22 mouse cellular contexts compared by ENCODE assay signal in genomic region chr11:102565741-102566140, GRCm38 (mm10). TPM values are rescaled to one million over a fixed set of nuclear protein-coding genes. Genes with fewer than 3 reads are reported as not detected.
DNase-seq lines count a peak whose midpoint lies in the region; ATAC-seq and TF ChIP-seq lines count a peak whose summit lies in the region.
"Had no signal": no experiment of that assay in that cellular context is flagged by ENCODE, and none has a peak within 500 bp of the region (broad histone marks: within the 10 kb centered on the region; RNA-seq: fewer than 3 reads in every experiment).

No protein-coding gene starts in this region.

- H3K36me3 ChIP-seq in heart, embryonic 10.5 days: no peaks in the 10 kb centered on the region
- H3K36me3 ChIP-seq in heart, adult 2 months (ENCODE audit: control insufficient read depth, insufficient read depth, low read length): no peaks in the 10 kb centered on the region
- H3K36me3 ChIP-seq in heart, postnatal 0 days (replicated peaks; ENCODE audit: control insufficient read depth, insufficient read depth, low read length): no peaks in the 10 kb centered on the region
- H3K36me3 ChIP-seq in liver, embryonic 14.5 days (replicated peaks; ENCODE audit: control insufficient read depth, insufficient read depth, low read depth): no peaks in the 10 kb centered on the region
- H3K36me3 ChIP-seq in hindbrain, embryonic 11.5 days (ENCODE audit: control insufficient read depth, insufficient read depth, low read length): no peaks in the 10 kb centered on the region
- H3K36me3 ChIP-seq: limb, embryonic 12.5 days; neural tube, embryonic 15.5 days had no signal

- DNase-seq in heart, embryonic 10.5 days (ENCODE audit: low spot score): no peak
- no peak for DNase-seq in heart, adult 2 months
- DNase-seq in heart, postnatal 0 days (ENCODE audit: low spot score): no peak
- DNase-seq in heart, adult 18-20 months: no peak
- DNase-seq in A20 (ENCODE audit: low read depth, low spot score): peak; percentile 63
- DNase-seq in liver, embryonic 14.5 days (ENCODE audit: low read depth in 3 of 3, low spot score in 3 of 3): no peak
- DNase-seq in hindbrain, embryonic 11.5 days (ENCODE audit: low spot score): no peak
- DNase-seq in cerebellum, postnatal 4 days (ENCODE audit: low spot score in 2 of 2): no peak
- DNase-seq: adrenal gland, adult 2 months; cerebellum, adult 9-10 months; gastrocnemius, postnatal 10 days; kidney, adult 18-20 months; right cerebral cortex, postnatal 14 days; thymus, postnatal 4 days had no signal

- peaks cover 9% of the 10 kb centered on the region; the same call in 1 of the 2 replicates for H3K4me1 ChIP-seq in heart, embryonic 10.5 days
- H3K4me1 ChIP-seq in heart, adult 2 months (ENCODE audit: control insufficient read depth, insufficient read depth, low read length): no peaks in the 10 kb centered on the region
- no peaks in the 10 kb centered on the region for H3K4me1 ChIP-seq in heart, postnatal 0 days (ENCODE audit: control insufficient read depth, insufficient read depth)
- peaks cover 11 to 12% of the 10 kb centered on the region in 2 experiments for H3K4me1 ChIP-seq in liver, embryonic 14.5 days (replicated peaks; ENCODE audit: control insufficient read depth in 2 of 2, insufficient read depth in 2 of 2, low read length in 1 of 2)
- H3K4me1 ChIP-seq in hindbrain, embryonic 11.5 days (replicated peaks; ENCODE audit: control insufficient read depth, insufficient read depth, low read length): no peaks in the 10 kb centered on the region
- H3K4me1 ChIP-seq: forebrain, embryonic 13.5 days; limb, embryonic 12.5 days; neural tube, embryonic 15.5 days had no signal

- TF ChIP-seq CTCF in heart, adult 2 months (IDR thresholded peaks at IDR 0.05): no peak
- TF ChIP-seq CTCF in heart, postnatal 0 days (IDR thresholded peaks at IDR 0.05; ENCODE audit: low read depth): no peak
- TF ChIP-seq CTCF in liver, embryonic 14.5 days (IDR thresholded peaks at IDR 0.05; ENCODE audit: low read depth): no peak

- no peak for TF ChIP-seq POLR2A in heart, adult 2 months (IDR thresholded peaks at IDR 0.05; ENCODE audit: insufficient read depth, low read depth, low read length)

- H3K9me3 ChIP-seq in heart, embryonic 10.5 days: no peaks in the 10 kb centered on the region
- no peaks in the 10 kb centered on the region for H3K9me3 ChIP-seq in heart, postnatal 0 days (replicated peaks; ENCODE audit: control insufficient read depth, low read length)
- no peaks in the 10 kb centered on the region for H3K9me3 ChIP-seq in liver, embryonic 14.5 days (ENCODE audit: control insufficient read depth, low read length)
- no peaks in the 10 kb centered on the region for H3K9me3 ChIP-seq in hindbrain, embryonic 11.5 days (ENCODE audit: control insufficient read depth, low read length)
- H3K9me3 ChIP-seq: forebrain, embryonic 13.5 days; limb, embryonic 12.5 days; neural tube, embryonic 15.5 days had no signal

- H3K9ac ChIP-seq in heart, adult 2 months (ENCODE audit: low read depth, low read length): no peak overlapping the region
- H3K9ac ChIP-seq in heart, postnatal 0 days (replicated peaks; ENCODE audit: low read depth, low read length): no peak overlapping the region
- peak overlapping the region; percentile 50 for H3K9ac ChIP-seq in liver, embryonic 14.5 days (replicated peaks)
- H3K9ac ChIP-seq in hindbrain, embryonic 11.5 days (ENCODE audit: low read depth, low read length): no peak overlapping the region
- H3K9ac ChIP-seq: forebrain, embryonic 13.5 days; limb, embryonic 12.5 days; neural tube, embryonic 15.5 days had no signal

- H3K4me3 ChIP-seq in heart, embryonic 10.5 days: no peak overlapping the region; the same call in 1 of the 2 replicates
- no peak overlapping the region for H3K4me3 ChIP-seq in heart, adult 2 months
- no peak overlapping the region for H3K4me3 ChIP-seq in heart, postnatal 0 days (ENCODE audit: low read depth, low read length)
- no peak overlapping the region; a peak in 2 of 4 replicates for H3K4me3 ChIP-seq in liver, embryonic 14.5 days (ENCODE audit: insufficient read depth in 1 of 2, low read depth in 2 of 2, low read length in 2 of 2)
- H3K4me3 ChIP-seq in hindbrain, embryonic 11.5 days (ENCODE audit: low read depth, low read length): no peak overlapping the region
- H3K4me3 ChIP-seq: forebrain, embryonic 13.5 days; limb, embryonic 12.5 days; neural tube, embryonic 15.5 days had no signal

- no peak for TF ChIP-seq EP300 in heart, adult 2 months (IDR thresholded peaks at IDR 0.05; ENCODE audit: insufficient read depth, low read depth, low read length)
- no peak for TF ChIP-seq EP300 in heart, postnatal 0 days (IDR thresholded peaks at IDR 0.05; ENCODE audit: low read depth)
- TF ChIP-seq EP300 in liver, embryonic 14.5 days (IDR thresholded peaks at IDR 0.05; ENCODE audit: low read depth): no peak

- H3K27me3 ChIP-seq in heart, embryonic 10.5 days (ENCODE audit: insufficient read depth, poor library complexity, severe bottlenecking): no peaks in the 10 kb centered on the region
- H3K27me3 ChIP-seq in heart, adult 2 months (ENCODE audit: control insufficient read depth, insufficient read depth, low read length): no peaks in the 10 kb centered on the region
- H3K27me3 ChIP-seq in heart, postnatal 0 days (ENCODE audit: control insufficient read depth, insufficient read depth, low read length): no peaks in the 10 kb centered on the region
- no peaks in the 10 kb centered on the region for H3K27me3 ChIP-seq in liver, embryonic 14.5 days (ENCODE audit: control insufficient read depth, insufficient read depth, low read length)
- no peaks in the 10 kb centered on the region for H3K27me3 ChIP-seq in hindbrain, embryonic 11.5 days (ENCODE audit: control insufficient read depth, insufficient read depth, low read length)
- H3K27me3 ChIP-seq: forebrain, embryonic 13.5 days; limb, embryonic 12.5 days; neural tube, embryonic 15.5 days had no signal

- no peak for ATAC-seq in heart, postnatal 0 days (ENCODE audit: insufficient read depth, low read depth)
- peak; percentile 72; the same call in 1 of the 2 replicates for ATAC-seq in liver, embryonic 14.5 days (ENCODE audit: insufficient read depth)
- no peak for ATAC-seq in hindbrain, embryonic 11.5 days (ENCODE audit: low FRiP score)
- ATAC-seq: forebrain, embryonic 13.5 days; hindbrain, postnatal 0 days; midbrain, embryonic 16.5 days had no signal

- H3K79me2 ChIP-seq in heart, adult 2 months (replicated peaks; ENCODE audit: control insufficient read depth, insufficient read depth, low read length): no peaks in the 10 kb centered on the region

- H3K4me2 ChIP-seq in heart, postnatal 0 days (ENCODE audit: low read depth, low read length): peak overlapping the region; percentile 4; the same call in 1 of the 2 replicates
- H3K4me2 ChIP-seq in liver, embryonic 14.5 days (ENCODE audit: low read depth): peak overlapping the region; percentile 54
- no peak overlapping the region for H3K4me2 ChIP-seq in hindbrain, embryonic 11.5 days (replicated peaks; ENCODE audit: low read depth, low read length)
- H3K4me2 ChIP-seq: forebrain, embryonic 13.5 days; limb, embryonic 12.5 days; neural tube, embryonic 15.5 days had no signal

- H3K27ac ChIP-seq in heart, embryonic 10.5 days: peak overlapping the region; percentile 79
- no peak overlapping the region for H3K27ac ChIP-seq in heart, adult 2 months
- H3K27ac ChIP-seq in heart, postnatal 0 days (ENCODE audit: low read depth): peak overlapping the region; percentile 60
- H3K27ac ChIP-seq in liver, embryonic 14.5 days: peak overlapping the region; percentile 79
- H3K27ac ChIP-seq in hindbrain, embryonic 11.5 days (ENCODE audit: low read depth, low read length): no peak overlapping the region
- H3K27ac ChIP-seq: forebrain, embryonic 13.5 days; hindbrain, postnatal 0 days; kidney, postnatal 0 days; limb, embryonic 12.5 days; neural tube, embryonic 15.5 days had no signal

- intact Hi-C loops in heart, adult 2 months (cut with DNase I): no loop called here

RNA-seq across cellular contexts. Expression of gene Gpatch8, which starts 9.5 kb away (rescaled TPM):
- polyA plus RNA-seq in heart, embryonic 10.5 days (2016; fragmentation: Nextera tagmentation; extraction: Ambion mirVana): 45.7 and 47.0 TPM in 2 replicates
- 10 to 100 TPM; 14.8 to 18.0 TPM for total RNA-seq in heart, adult 2 months (2021)
- polyA plus RNA-seq in heart, adult 2 months (2012; rRNA removed): 11.7 and 16.8 TPM in 2 replicates
- total RNA-seq in heart, postnatal 0 days (2014; rRNA removed; ENCODE audit: low replicate concordance): 13.5 and 40.8 TPM in 2 replicates
- polyA plus RNA-seq in heart, postnatal 0 days (2015; fragmentation: Nextera tagmentation; extraction: Ambion mirVana): 23.2 and 25.8 TPM in 2 replicates
- 10 to 100 TPM; 17.3 to 18.6 TPM for total RNA-seq in heart, adult 18-20 months (2021)
- polyA plus RNA-seq in liver, embryonic 14.5 days (2012; rRNA removed): 7.5 and 7.8 TPM in 2 replicates
- polyA plus RNA-seq in liver, embryonic 14.5 days (2014; fragmentation: Nextera tagmentation; extraction: Ambion mirVana): 14.1 and 16.4 TPM in 2 replicates
- 48.8 and 68.1 TPM in 2 replicates for polyA plus RNA-seq in hindbrain, embryonic 11.5 days (2014; fragmentation: Nextera tagmentation; extraction: Ambion mirVana)

RNA-seq across cellular contexts. Expression of gene Gm11627, which starts 13.5 kb away (rescaled TPM):
- polyA plus RNA-seq in heart, embryonic 10.5 days (2016; fragmentation: Nextera tagmentation; extraction: Ambion mirVana): 11.6 and 13.5 TPM in 2 replicates
- 1 to 10 TPM; 1.2 to 1.5 TPM for total RNA-seq in heart, adult 2 months (2021)
- polyA plus RNA-seq in heart, adult 2 months (2012; rRNA removed): 4.0 and 4.9 TPM in 2 replicates
- 7.9 TPM in 1 of 2 replicates, not detected in the other for total RNA-seq in heart, postnatal 0 days (2014; rRNA removed; ENCODE audit: low replicate concordance)
- polyA plus RNA-seq in heart, postnatal 0 days (2015; fragmentation: Nextera tagmentation; extraction: Ambion mirVana): 9.2 and 12.0 TPM in 2 replicates
- total RNA-seq in heart, adult 18-20 months (2021): 1 to 10 TPM; 1.1 to 1.2 TPM
- polyA plus RNA-seq in liver, embryonic 14.5 days (2012; rRNA removed): 0.08 and 0.17 TPM in 2 replicates
- not detected in 2 replicates for polyA plus RNA-seq in liver, embryonic 14.5 days (2014; fragmentation: Nextera tagmentation; extraction: Ambion mirVana)
- 5.6 and 7.3 TPM in 2 replicates for polyA plus RNA-seq in hindbrain, embryonic 11.5 days (2014; fragmentation: Nextera tagmentation; extraction: Ambion mirVana)
- total RNA-seq: hematopoietic stem cell, adult 5-6 weeks; hindbrain, postnatal 0 days had no signal
- polyA plus RNA-seq: adrenal gland, adult 2 months; spleen, adult 2 months had no signal

RNA-seq across cellular contexts. Expression of gene Fzd2, which starts 38.5 kb away (rescaled TPM):
- polyA plus RNA-seq in heart, embryonic 10.5 days (2016; fragmentation: Nextera tagmentation; extraction: Ambion mirVana): 22.9 and 34.5 TPM in 2 replicates
- total RNA-seq in heart, adult 2 months (2021): 1 to 10 TPM; 2.6 to 2.8 TPM
- polyA plus RNA-seq in heart, adult 2 months (2012; rRNA removed): 7.2 and 10.0 TPM in 2 replicates
- 38.1 and 47.1 TPM in 2 replicates for total RNA-seq in heart, postnatal 0 days (2014; rRNA removed; ENCODE audit: low replicate concordance)
- 6.5 and 7.0 TPM in 2 replicates for polyA plus RNA-seq in heart, postnatal 0 days (2015; fragmentation: Nextera tagmentation; extraction: Ambion mirVana)
- 1 to 10 TPM; 2.0 to 2.2 TPM for total RNA-seq in heart, adult 18-20 months (2021)
- polyA plus RNA-seq in liver, embryonic 14.5 days (2012; rRNA removed): 0.91 and 1.1 TPM in 2 replicates
- 0.28 and 0.47 TPM in 2 replicates for polyA plus RNA-seq in liver, embryonic 14.5 days (2014; fragmentation: Nextera tagmentation; extraction: Ambion mirVana)
- 29.5 and 31.7 TPM in 2 replicates for polyA plus RNA-seq in hindbrain, embryonic 11.5 days (2014; fragmentation: Nextera tagmentation; extraction: Ambion mirVana)
- total RNA-seq: hematopoietic stem cell, adult 5-6 weeks had no signal

Comparison
In these comparisons a context has a peak if more than half of its experiments do, and no peak if none do; other contexts are left out.
1. H3K27ac ChIP-seq: peak in heart, embryonic 10.5 days (single experiment), heart, postnatal 0 days (single experiment) and liver, embryonic 14.5 days (single experiment); none in heart, adult 2 months (single experiment) and hindbrain, embryonic 11.5 days (single experiment).